Mouse (Mus musculus) limb, embryonic 10.5 days (tissue): ENCODE measurements at regions not wholly inside any gene's neighbourhood (a gene's known extent, or its start where the extent isn't known, plus 50 kb on each side); places are given as distances from the start of the nearest gene placed in this dataset.

Experiments used
- DNase-seq: peaks from one replicate; pipeline ENCODE4 v3.0.0-alpha.2; 2017; ENCODE audit warnings: low spot score
- H3K27ac ChIP-seq: fragments of 300-500 bp; sonication (generic); 2 replicates; pipeline ENCODE4 v1.5.1; 2016; ENCODE audit warnings: mild to moderate bottlenecking
- H3K27me3 ChIP-seq: fragments of 300-500 bp; sonication (generic); 2 replicates; pipeline ENCODE4 v1.6.1; 2016; ENCODE audit warnings: low read depth, mild to moderate bottlenecking; ENCODE audit not compliant: poor library complexity, severe bottlenecking
- H3K36me3 ChIP-seq: fragments of 300-500 bp; sonication (generic); 2 replicates; pipeline ENCODE4 v1.6.1; 2016; ENCODE audit warnings: mild to moderate bottlenecking, moderate library complexity
- H3K4me1 ChIP-seq: fragments of 300-500 bp; sonication (generic); 2 replicates; pipeline ENCODE4 v1.6.1; 2016
- H3K4me3 ChIP-seq: fragments of 300-500 bp; sonication (generic); 2 replicates; pipeline ENCODE4 v1.5.1; 2016; ENCODE audit warnings: mild to moderate bottlenecking, moderate library complexity
- H3K9me3 ChIP-seq: fragments of 300-500 bp; sonication (generic); replicated peaks from 2 replicates; pipeline ENCODE4 v1.6.1; 2016; ENCODE audit warnings: mild to moderate bottlenecking
- WGBS: fragments of 180-500 bp; shearing (Covaris S2); methylation state at CpG from one replicate; pipeline ENCODE4 v1.1.7; 2016; 5-methylcytosine and 5-hydroxymethylcytosine counted together

- DNase-seq, result no peak
- WGBS, result 46% methylated on average over 8 of the region's 8 CpGs
- H3K27ac ChIP-seq, result no peak overlapping the region
- no peaks in the 10 kb centered on the region for H3K36me3 ChIP-seq
- H3K4me1 ChIP-seq, result peaks cover 20% of the 10 kb centered on the region
- H3K9me3 ChIP-seq, result no peaks in the 10 kb centered on the region
- H3K4me3 ChIP-seq, result no peak overlapping the region
- H3K27me3 ChIP-seq, result no peaks in the 10 kb centered on the region
These were observed 67.3 kb upstream of the Nr2f2 start for GRCm38 (mm10) chr7:70433838-70434237.

GRCm38 (mm10) chr7:70433358-70433757 is 66.8 kb upstream of the Nr2f2 start:
- no peaks in the 10 kb centered on the region for H3K27me3 ChIP-seq
- H3K4me1 ChIP-seq, result peaks cover 20% of the 10 kb centered on the region
- H3K36me3 ChIP-seq, result no peaks in the 10 kb centered on the region
- H3K9me3 ChIP-seq, result no peaks in the 10 kb centered on the region
- 72% methylated on average over 6 of the region's 6 CpGs for WGBS
- H3K27ac ChIP-seq, result no peak overlapping the region
- no peak overlapping the region for H3K4me3 ChIP-seq
- no peak for DNase-seq

- 89% methylated on average over 2 of the region's 2 CpGs for WGBS
- H3K36me3 ChIP-seq, result no peaks in the 10 kb centered on the region
- DNase-seq, result no peak
These were observed 65.2 kb upstream of the Nr2f2 start for GRCm38 (mm10) chr7:70431712-70432111.

GRCm38 (mm10) chr7:70429326-70429725 is 62.8 kb upstream of the Nr2f2 start:
- no peaks in the 10 kb centered on the region for H3K9me3 ChIP-seq
- H3K4me1 ChIP-seq, result peaks cover 20% of the 10 kb centered on the region
- WGBS, result 37% methylated on average over 2 of the region's 2 CpGs
- no peaks in the 10 kb centered on the region for H3K36me3 ChIP-seq
- no peaks in the 10 kb centered on the region for H3K27me3 ChIP-seq
- DNase-seq, result no peak
- H3K4me3 ChIP-seq, result no peak overlapping the region
- H3K27ac ChIP-seq, result no peak overlapping the region

More at GRCm38 (mm10) chr7:70431712-70432111, 65.2 kb upstream of the Nr2f2 start:
- Histone ChIP-seq H3K4me1 (peaks cover 20% of the 10 kb centered on the region), H3K4me3 (no peak overlapping the region), H3K27me3 (no peaks in the 10 kb centered on the region), H3K27ac (no peak overlapping the region), H3K9me3 (no peaks in the 10 kb centered on the region)

GRCm38 (mm10) chr7:70424231-70424620 is 57.7 kb upstream of the Nr2f2 start:
- Histone ChIP-seq H3K4me3 (no peak overlapping the region), H3K27ac (no peak overlapping the region), H3K36me3 (no peaks in the 10 kb centered on the region), H3K27me3 (no peaks in the 10 kb centered on the region), H3K9me3 (no peaks in the 10 kb centered on the region), H3K4me1 (peaks cover 3% of the 10 kb centered on the region)
- DNase-seq, result no peak
- WGBS, result 60% methylated on average over 4 of the region's 4 CpGs

- Histone ChIP-seq H3K27ac (no peak overlapping the region), H3K9me3 (no peaks in the 10 kb centered on the region), H3K36me3 (no peaks in the 10 kb centered on the region), H3K27me3 (no peaks in the 10 kb centered on the region), H3K4me1 (no peaks in the 10 kb centered on the region; the same call in 1 of the 2 replicates), H3K4me3 (no peak overlapping the region)
- no peak for DNase-seq
- WGBS, result 87% methylated on average over 10 of the region's 10 CpGs
These were observed 57.1 kb upstream of the Nr2f2 start for GRCm38 (mm10) chr7:70423524-70424230.

GRCm38 (mm10) chr7:70416185-70416941 is 49.8 kb upstream of the Nr2f2 start:
- H3K27ac ChIP-seq, result peak overlapping the region; percentile 56
- H3K9me3 ChIP-seq, result no peaks in the 10 kb centered on the region
- WGBS, result 49% methylated on average over 10 of the region's 10 CpGs
- H3K4me3 ChIP-seq, result no peak overlapping the region
- no peaks in the 10 kb centered on the region for H3K27me3 ChIP-seq
- DNase-seq, result no peak
- peaks cover 18% of the 10 kb centered on the region for H3K4me1 ChIP-seq
- no peaks in the 10 kb centered on the region for H3K36me3 ChIP-seq
